Mouse (Mus musculus) liver, embryonic 15.5 days (tissue): ENCODE measurements around the gene Got1. TPM values are rescaled to one million over a fixed set of nuclear protein-coding genes. Genes with fewer than 3 reads are reported as not detected.

Experiments used
- ATAC-seq: fragments of 200-750 bp; cut with Nextera tagmentation; 2 replicates; pipeline ENCODE4 v1.8.0; 2017; ENCODE audit warnings: moderate number of reproducible peaks, mild to moderate bottlenecking, moderate library complexity; ENCODE audit not compliant: insufficient read depth
- H3K27ac ChIP-seq: fragments of 300-500 bp; sonication (generic); replicated peaks from 2 replicates; pipeline ENCODE4 v1.5.1; 2015; ENCODE audit warnings: mild to moderate bottlenecking, inconsistent platforms
- H3K27me3 ChIP-seq: fragments of 300-500 bp; sonication (generic); 2 replicates; pipeline ENCODE4 v1.6.1; 2015; ENCODE audit warnings: mild to moderate bottlenecking, inconsistent platforms
- H3K36me3 ChIP-seq: fragments of 300-500 bp; sonication (generic); replicated peaks from 2 replicates; pipeline ENCODE4 v1.6.1; 2015; ENCODE audit warnings: moderate library complexity, mild to moderate bottlenecking, inconsistent platforms
- H3K4me1 ChIP-seq: fragments of 300-500 bp; sonication (generic); replicated peaks from 2 replicates; pipeline ENCODE4 v1.6.1; 2015; ENCODE audit warnings: inconsistent platforms
- H3K4me2 ChIP-seq: fragments of 300-500 bp; sonication (generic); 2 replicates; pipeline ENCODE4 v1.6.1; 2015; ENCODE audit warnings: moderate library complexity, mild to moderate bottlenecking, inconsistent platforms
- H3K4me3 ChIP-seq: fragments of 300-500 bp; sonication (generic); replicated peaks from 2 replicates; pipeline ENCODE4 v1.5.1; 2015; ENCODE audit warnings: mild to moderate bottlenecking, inconsistent platforms
- H3K9ac ChIP-seq: fragments of 300-500 bp; sonication (generic); 2 replicates; pipeline ENCODE4 v1.6.1; 2015; ENCODE audit warnings: moderate library complexity, mild to moderate bottlenecking, inconsistent platforms
- H3K9me3 ChIP-seq: fragments of 300-500 bp; sonication (generic); replicated peaks from 2 replicates; pipeline ENCODE4 v1.6.1; 2016; ENCODE audit warnings: inconsistent platforms
- WGBS: fragments of 180-500 bp; shearing (Covaris S2); methylation state at CpG from one replicate; pipeline ENCODE4 v1.1.7; 2015; ENCODE audit warnings: mixed read lengths; ENCODE audit not compliant: insufficient replicate concordance; 5-methylcytosine and 5-hydroxymethylcytosine counted together
- polyA plus RNA-seq: library from polyadenylated mRNA; unstranded; fragments of >200 nt; fragmentation: Nextera tagmentation; extraction: Ambion mirVana; gene quantifications from 2 replicates; pipeline ENCODE4 v1.2.1, GENCODE M21; 2015

Got1 gene
- polyA plus RNA-seq, 1 experiment from 2014 or later, result 19.8 TPM

DNA sequence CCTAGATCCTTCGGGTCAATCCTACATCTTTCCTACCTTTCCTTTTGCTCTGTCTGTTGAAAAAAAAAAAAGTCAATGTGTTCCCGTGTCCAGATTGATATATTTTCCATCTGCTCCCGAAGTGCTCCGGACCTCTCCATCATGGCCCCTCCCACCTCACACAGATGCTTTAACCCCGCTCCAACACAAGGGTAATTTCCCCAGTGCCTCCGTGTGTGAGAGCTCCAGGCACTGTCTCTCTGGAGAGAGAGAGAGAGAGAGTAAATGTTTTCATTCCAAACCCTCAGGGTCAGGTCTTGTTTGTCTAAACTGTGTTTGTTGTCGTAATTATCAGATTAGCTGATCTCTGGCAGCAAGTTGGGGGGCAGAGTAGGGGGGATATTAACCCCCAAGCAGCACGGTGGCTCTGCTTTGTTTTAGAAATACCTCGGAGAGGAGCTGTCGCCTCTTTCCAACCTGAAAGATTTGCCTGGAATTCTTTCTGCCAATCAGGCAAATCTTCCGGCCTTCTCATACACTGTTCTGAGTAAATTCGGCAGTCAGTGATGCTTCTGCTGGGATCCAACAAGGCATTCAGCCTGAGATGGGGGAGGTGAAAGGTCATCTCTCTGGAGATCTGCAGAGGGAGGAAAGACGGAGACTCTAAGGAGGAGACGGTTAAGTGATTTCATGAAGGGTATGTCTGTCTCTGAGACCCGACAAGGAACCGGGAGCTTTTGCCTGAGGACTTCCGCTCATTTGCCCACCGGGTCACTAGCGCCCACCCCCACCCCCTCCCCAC is 22.1 kb upstream of the Got1 start:
- no peak overlapping the region for H3K4me2 ChIP-seq
- 29% methylated on average over 19 of the region's 19 CpGs for WGBS
- H3K36me3 ChIP-seq, result no peaks in the 10 kb centered on the region
- H3K4me3 ChIP-seq, result no peak overlapping the region
- peaks cover 49% of the 10 kb centered on the region for H3K27me3 ChIP-seq
- no peak for ATAC-seq
- H3K27ac ChIP-seq, result no peak overlapping the region
- no peaks in the 10 kb centered on the region for H3K4me1 ChIP-seq
- H3K9me3 ChIP-seq, result no peaks in the 10 kb centered on the region
- H3K9ac ChIP-seq, result no peak overlapping the region

DNA sequence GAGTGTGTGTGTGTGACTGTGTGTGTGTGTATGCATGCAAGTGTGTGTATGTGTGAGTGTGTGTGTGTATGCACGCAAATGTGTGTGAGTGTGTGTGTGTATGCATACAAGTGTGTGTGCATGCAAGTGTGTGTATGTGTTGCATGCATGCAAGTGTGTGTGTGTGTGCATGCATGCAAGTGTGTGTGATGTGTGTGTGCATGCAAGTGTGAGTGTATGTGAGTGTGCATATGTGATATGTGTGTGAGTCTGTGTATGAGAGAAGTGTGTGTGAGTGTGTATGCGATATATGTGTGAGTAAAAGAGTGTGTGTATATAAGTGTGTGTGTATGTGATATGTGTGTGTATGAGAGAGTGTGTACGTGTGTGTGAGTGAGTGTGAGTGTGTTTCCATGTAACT is 11.0 kb upstream of the Got1 start:
- Histone ChIP-seq H3K4me1 (0 out of 2 replicates have a peak, but pooled peaks cover 1% of the 10 kb centered on the region), H3K27me3 (peaks cover 12% of the 10 kb centered on the region), H3K27ac (no peak overlapping the region), H3K4me2 (no peak overlapping the region), H3K4me3 (no peak overlapping the region), H3K9me3 (no peaks in the 10 kb centered on the region), H3K36me3 (no peaks in the 10 kb centered on the region), H3K9ac (no peak overlapping the region)
- ATAC-seq, result no peak
- 69% methylated on average over 3 of the region's 3 CpGs for WGBS

DNA sequence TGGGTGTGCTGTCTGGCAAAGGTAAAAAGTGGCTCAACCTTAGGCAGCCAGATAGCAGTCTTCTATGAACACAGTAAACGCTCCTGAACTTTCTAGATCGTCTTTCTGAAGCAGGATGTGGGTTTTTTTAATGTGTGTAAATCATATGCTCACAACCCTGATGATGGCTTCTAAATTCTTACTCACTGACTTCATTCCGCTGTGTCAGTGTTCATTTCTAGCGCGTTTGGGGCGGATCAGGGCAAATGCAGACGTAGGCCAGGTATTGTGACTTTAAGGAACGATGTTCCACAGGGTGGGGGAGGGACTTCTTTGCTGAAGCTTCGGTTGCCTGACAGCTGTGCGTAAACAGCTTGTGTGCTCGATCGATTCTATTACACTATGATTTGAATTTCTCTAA is 6.5 kb upstream of the Got1 start:
- Histone ChIP-seq H3K4me1 (peaks cover 5% of the 10 kb centered on the region; the same call in 1 of the 2 replicates), H3K9ac (no peak overlapping the region), H3K27me3 (peaks cover 20% of the 10 kb centered on the region), H3K36me3 (no peaks in the 10 kb centered on the region), H3K4me3 (no peak overlapping the region), H3K27ac (no peak overlapping the region), H3K4me2 (no peak overlapping the region), H3K9me3 (no peaks in the 10 kb centered on the region)
- 35% methylated on average over 12 of the region's 12 CpGs for WGBS
- no peak for ATAC-seq

DNA sequence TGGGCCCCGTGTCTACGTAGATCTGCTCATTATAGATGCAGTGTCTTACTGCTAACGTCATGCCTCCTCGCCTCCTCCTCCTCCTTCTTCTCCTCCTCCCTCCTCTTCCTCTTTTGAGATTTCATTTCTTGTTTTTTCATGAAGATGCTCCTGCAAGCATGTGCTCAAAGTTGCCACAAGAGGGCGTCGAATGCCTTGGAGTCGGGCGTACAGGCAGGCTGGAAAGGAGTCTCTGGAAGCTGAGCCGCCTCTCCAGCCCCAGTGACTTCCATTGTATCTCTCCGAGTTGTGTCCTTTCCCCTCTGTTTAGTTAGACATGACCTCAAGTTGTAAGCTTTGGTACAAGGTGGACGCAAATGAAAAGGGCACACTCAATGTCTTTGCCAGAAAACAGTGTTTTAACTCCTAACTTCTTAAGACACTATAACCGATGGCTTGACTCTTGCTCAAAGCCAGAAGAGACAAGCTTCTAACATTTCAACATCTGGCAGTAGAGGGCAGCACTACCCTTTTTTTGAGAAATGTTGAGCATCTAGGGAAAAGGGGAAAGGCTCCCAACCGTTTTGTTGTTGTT is 5.9 kb upstream of the Got1 start:
- Histone ChIP-seq H3K9ac (no peak overlapping the region; the same call in 1 of the 2 replicates), H3K4me3 (no peak overlapping the region)
- ATAC-seq, result peak; percentile 67

DNA sequence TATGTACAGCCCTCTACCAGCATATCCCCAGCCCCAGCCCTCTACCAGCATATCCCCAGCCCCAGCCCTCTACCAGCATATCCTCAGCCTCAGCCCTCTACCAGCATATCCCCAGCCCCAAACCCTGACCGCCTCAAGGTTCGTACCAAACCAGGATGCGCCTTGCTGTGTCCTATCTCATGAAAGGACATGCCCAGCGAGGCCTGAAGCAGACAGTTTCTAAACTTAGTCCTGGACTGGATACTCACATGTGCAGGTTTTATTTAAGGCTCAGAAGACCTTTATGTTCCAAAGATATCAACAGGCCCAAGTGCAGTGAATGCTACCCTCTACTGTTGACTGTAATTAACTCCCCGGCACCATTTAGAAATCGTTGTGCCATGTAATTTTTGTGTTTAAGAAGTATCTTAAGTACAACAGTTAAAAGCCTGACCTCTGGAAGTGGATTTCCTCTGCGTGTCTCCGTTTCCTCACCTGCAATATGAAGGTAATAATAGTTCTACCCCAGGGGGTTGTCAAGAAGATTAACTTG is 3.7 kb upstream of the Got1 start:
- no peak for ATAC-seq
- Histone ChIP-seq H3K27ac (no peak overlapping the region), H3K4me2 (no peak overlapping the region), H3K27me3 (peaks cover 20% of the 10 kb centered on the region), H3K9me3 (no peaks in the 10 kb centered on the region), H3K4me3 (no peak overlapping the region), H3K4me1 (peaks cover 25% of the 10 kb centered on the region), H3K36me3 (no peaks in the 10 kb centered on the region), H3K9ac (no peak overlapping the region)
- 71% methylated on average over 8 of the region's 8 CpGs for WGBS

More for the DNA sequence above, 5.9 kb upstream of the Got1 start:
- 1% methylated on average over 13 of the region's 13 CpGs for WGBS
- no peaks in the 10 kb centered on the region for H3K36me3 ChIP-seq
- peaks cover 9% of the 10 kb centered on the region for H3K4me1 ChIP-seq
- H3K9me3 ChIP-seq, result no peaks in the 10 kb centered on the region
- peaks cover 20% of the 10 kb centered on the region for H3K27me3 ChIP-seq
- no peak overlapping the region for H3K27ac ChIP-seq
- peak overlapping the region; percentile 58 for H3K4me2 ChIP-seq

DNA sequence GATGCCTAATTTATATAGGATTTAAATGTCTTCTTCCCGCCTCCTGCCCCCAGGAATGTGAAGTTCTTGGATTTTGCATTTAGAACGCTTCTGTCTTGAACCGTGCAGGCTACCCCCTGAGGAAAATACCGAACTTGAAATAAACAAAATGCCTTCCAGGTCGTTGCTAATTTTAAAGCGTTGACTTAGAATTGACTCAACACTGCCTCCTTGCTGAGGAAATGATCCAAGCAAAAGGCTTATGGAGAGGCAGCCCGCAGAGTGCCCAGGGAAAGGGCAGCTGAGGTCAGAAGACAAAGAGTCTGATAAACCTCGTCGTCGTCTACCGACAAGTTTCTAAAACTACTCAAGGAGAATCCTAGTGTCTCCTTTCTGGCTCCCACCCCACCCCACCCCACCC is 2.7 kb upstream of the Got1 start:
- WGBS, result 14% methylated on average over 11 of the region's 11 CpGs
- Histone ChIP-seq H3K4me1 (peaks cover 32% of the 10 kb centered on the region), H3K4me3 (no peak overlapping the region), H3K27ac (no peak overlapping the region), H3K9me3 (no peaks in the 10 kb centered on the region), H3K36me3 (no peaks in the 10 kb centered on the region), H3K27me3 (peaks cover 20% of the 10 kb centered on the region), H3K4me2 (no peak overlapping the region), H3K9ac (no peak overlapping the region)
- ATAC-seq, result no peak

DNA sequence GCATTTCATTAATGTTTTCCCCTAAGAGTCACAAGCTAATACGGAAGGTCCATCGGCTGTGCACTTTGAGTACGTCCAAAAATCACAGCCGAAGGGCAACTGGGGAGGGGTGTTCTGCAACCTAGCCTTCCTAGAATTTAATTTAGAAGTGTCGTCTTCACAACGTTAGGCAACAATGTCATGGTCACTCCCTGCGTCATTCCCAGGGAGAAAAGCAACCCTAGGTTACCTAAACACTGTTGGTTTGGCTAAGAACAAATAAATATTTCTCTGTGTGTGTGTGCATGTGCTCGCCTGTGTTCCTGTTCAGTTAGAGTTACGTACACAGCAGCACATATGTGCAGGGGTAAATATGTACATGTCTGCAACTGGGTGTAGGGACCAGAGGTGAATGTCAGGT is 1.6 kb upstream of the Got1 start:
- 75% methylated on average over 9 of the region's 9 CpGs for WGBS
- Histone ChIP-seq H3K4me3 (no peak overlapping the region), H3K4me2 (no peak overlapping the region), H3K27ac (no peak overlapping the region), H3K9me3 (no peaks in the 10 kb centered on the region), H3K36me3 (no peaks in the 10 kb centered on the region), H3K9ac (no peak overlapping the region), H3K27me3 (peaks cover 13% of the 10 kb centered on the region), H3K4me1 (peaks cover 42% of the 10 kb centered on the region)
- no peak for ATAC-seq

DNA sequence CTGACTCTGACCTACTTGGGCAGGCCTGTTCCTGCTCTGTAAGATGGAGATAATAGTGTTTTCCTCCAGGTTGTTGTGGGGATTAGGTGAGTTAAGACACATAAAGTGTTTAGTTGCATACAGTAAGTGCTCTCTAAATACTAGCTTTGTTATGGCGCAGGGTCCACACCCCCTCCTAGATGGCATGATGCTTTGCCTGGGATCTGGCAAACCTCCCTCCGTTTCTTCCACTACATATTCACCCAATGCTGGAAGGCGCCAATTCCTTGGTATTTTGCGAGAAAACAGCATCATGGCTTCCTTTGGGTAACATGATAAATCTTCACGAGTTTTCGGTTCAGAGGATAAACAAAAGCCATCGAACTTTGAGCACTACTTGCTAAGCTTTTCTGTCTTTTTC is 1.2 kb upstream of the Got1 start:
- peaks cover 47% of the 10 kb centered on the region for H3K4me1 ChIP-seq

DNA sequence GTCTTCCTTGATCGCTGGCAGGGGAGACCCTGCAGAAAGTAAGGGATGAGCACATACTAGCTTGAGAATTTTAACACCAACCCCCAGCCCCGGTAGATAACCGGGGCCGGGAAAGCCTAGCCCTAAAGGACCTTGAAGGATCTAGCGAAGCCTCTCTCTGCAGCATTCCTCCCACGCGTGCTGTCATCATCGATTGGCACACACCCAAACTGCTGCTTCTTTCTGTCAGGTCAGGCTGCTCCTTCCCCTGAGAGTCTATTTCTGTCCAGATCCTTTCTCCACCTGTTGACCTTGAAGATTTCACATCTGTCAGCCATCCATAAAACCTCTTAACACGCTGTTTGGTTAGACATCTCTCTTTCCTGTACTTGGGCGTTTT is 688 bp upstream of the Got1 start:
- peak overlapping the region; percentile 79 for H3K9ac ChIP-seq
- peak overlapping the region; percentile 74 for H3K4me3 ChIP-seq
- peak overlapping the region; percentile 73 for H3K27ac ChIP-seq
- peaks cover 46% of the 10 kb centered on the region for H3K4me1 ChIP-seq
- H3K4me2 ChIP-seq, result peak overlapping the region; percentile 95
- peaks cover 13% of the 10 kb centered on the region for H3K27me3 ChIP-seq
- 12% methylated on average over 10 of the region's 10 CpGs for whole genome bisulfite sequencing
- no peaks in the 10 kb centered on the region for H3K36me3 ChIP-seq
- H3K9me3 ChIP-seq, result no peaks in the 10 kb centered on the region
- ATAC-seq, result no peak

More for the DNA sequence above, 1.2 kb upstream of the Got1 start:
- Histone ChIP-seq H3K4me2 (peak overlapping the region; percentile 95), H3K27me3 (peaks cover 13% of the 10 kb centered on the region), H3K9ac (peak overlapping the region; percentile 79; the same call in 1 of the 2 replicates), H3K9me3 (no peaks in the 10 kb centered on the region), H3K36me3 (no peaks in the 10 kb centered on the region), H3K27ac (no peak overlapping the region), H3K4me3 (peak overlapping the region; percentile 74; the same call in 1 of the 2 replicates)
- WGBS, result 84% methylated on average over 7 of the region's 7 CpGs
- no peak for ATAC-seq

DNA sequence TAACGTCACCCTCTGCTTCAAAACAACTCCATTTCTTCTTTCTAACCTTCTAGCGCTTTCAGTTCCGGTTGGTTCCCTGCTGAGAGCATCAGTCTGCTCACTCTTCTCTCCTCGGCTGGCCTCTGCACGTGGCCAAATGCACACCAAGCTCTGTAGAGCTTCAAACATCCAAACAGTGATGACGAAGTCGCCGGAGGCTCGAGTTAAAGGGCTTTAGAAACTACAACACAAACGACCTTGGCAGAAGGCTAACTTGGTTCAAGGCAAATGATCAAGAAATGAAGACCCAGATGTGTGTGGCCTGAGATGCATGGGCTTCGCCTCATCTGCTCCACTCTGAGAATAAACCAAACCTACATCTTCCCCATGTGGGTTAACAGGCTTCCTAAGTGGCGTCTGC is 854 bp downstream of the Got1 start:
- Histone ChIP-seq H3K36me3 (no peaks in the 10 kb centered on the region), H3K4me3 (peak overlapping the region; percentile 74), H3K9me3 (no peaks in the 10 kb centered on the region), H3K4me2 (peak overlapping the region; percentile 95), H3K9ac (peak overlapping the region; percentile 71), H3K27ac (peak overlapping the region; percentile 73), H3K27me3 (peaks cover 13% of the 10 kb centered on the region), H3K4me1 (peaks cover 47% of the 10 kb centered on the region)
- 3% methylated on average over 12 of the region's 12 CpGs for WGBS
- no peak for ATAC-seq

DNA sequence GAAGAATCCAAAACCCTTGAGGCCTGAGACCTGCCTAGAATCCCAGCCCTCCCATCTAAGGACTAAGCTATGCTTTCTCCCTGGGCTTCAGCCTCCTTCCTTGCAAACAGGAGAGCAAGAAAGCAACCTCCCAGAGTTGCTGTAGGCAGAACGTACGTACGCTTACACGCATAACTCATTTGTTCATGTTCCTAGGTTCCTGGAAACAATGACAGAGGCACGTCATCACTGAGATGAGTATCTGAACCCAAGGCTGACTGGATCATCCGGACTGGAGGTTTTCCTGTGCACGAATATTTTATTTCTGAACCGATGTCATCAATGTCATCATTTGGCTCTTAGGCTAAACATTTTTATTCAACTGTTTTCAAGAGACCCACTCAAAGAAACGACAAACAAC is 2.4 kb downstream of the Got1 start:
- ATAC-seq, result no peak
- peaks cover 51% of the 10 kb centered on the region for H3K4me1 ChIP-seq
- 68% methylated on average over 9 of the region's 9 CpGs for WGBS
- no peaks in the 10 kb centered on the region for H3K9me3 ChIP-seq
- H3K27ac ChIP-seq, result no peak overlapping the region
- peaks cover 5% of the 10 kb centered on the region; the same call in 1 of the 2 replicates for H3K27me3 ChIP-seq
- H3K36me3 ChIP-seq, result peaks cover 2% of the 10 kb centered on the region; the same call in 1 of the 2 replicates
- H3K4me2 ChIP-seq, result no peak overlapping the region
- H3K4me3 ChIP-seq, result no peak overlapping the region
- no peak overlapping the region for H3K9ac ChIP-seq
